Mouse (Mus musculus): ENCODE measurements around the gene Slfn2.

Gene Slfn2

DNA sequence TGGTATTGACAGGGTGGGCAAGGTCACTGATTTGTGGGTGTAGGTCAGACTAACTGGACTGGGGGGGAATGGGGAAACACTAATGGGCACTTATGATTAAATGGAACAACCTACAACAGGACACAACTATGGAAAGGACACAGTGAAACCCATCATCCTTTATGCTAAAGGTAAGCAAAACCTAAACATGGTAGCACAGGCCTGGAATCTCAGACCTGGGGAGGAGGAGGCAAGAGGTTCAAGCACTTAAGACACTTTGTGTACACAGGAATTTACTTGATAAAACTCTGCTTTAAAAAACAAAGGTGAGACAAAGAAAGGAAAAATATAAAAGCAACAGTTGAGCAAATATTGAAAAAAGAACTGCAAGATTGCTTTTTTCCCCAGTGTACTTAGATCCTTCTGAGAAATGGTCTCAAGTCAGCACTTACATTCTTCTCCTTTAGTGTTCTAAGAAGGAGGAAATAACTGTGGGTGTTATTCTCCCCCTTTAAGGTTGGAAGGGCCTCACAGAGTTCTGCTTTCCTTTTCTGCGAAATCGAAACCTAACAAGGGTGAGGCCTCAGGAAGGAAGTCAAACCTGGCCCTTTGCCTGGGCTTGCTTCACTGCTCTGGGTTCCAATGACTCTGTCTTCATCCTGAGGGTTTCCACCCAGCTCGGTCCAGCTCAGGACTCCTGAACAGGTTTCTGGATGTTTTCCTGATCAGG is 13.0 kb downstream of the Slfn2 start:
- DNase-seq, result no peak

DNA sequence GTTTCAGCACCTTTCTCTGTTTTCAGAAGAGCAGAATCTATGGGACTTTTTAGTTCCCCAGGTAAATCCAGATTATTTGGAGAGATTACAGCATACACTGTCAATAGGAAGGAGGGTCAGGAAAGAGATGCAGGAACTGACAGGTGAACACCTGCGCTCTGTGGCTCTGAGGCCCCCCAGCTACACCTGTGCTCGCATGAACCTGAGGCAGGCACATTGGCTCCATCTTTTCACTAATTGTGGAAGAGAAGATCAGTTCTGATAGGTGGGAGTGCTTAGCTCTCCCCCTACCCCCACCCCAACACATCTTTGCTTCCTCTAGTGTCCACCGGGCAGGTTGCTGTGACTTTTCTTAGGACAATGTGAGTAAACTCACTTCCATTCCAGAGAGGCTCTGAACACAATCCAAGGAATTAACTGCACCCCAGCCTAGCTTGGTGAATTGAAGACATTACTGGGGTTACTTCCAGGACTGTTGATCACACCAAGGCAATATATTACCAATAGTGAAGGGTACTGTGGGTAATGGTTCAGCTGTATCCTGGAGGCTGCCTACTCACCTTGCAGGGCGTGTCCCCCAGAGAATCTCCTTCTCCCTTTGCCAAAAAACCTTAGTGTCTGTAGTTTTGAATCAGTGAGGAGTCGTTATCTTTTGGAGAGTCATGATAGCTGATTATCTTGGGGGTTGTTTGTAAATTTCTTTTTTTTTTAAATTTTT is 13.7 kb downstream of the Slfn2 start:
- DNase-seq, result no peak

DNA sequence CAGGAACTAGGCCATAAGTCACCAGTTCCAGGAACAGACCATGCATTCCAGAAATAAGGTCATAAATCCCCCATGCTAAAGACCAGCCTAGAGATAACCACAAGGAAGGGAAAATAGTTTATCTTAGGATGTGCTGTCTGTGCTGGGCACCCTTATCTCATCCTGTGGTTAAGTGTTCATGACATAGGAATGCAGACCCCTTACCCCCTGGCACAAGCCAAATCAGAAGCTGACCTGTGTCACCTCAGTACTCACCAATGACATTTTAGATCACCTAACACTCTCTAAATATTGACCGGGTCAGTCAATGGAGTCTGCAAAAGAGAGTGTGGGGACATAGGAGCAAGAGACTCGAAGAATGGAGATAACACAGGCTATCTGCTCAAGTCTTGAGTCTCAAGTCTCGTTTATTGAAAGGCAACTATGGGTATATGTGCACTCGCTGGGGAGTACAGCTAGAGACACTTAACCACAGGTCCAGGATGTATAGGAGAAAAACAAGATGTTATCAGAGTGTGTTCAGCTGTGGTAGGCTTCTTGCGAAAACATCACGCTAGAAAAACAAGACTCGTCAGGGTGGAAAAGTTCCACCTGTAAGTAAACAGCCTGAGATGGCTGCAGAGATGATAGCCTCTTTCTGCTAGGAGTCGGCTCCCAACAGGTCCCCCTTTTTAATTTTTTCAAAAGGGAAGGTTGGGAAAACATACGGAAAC is 14.7 kb downstream of the Slfn2 start:
- DNase-seq, result no peak

DNA sequence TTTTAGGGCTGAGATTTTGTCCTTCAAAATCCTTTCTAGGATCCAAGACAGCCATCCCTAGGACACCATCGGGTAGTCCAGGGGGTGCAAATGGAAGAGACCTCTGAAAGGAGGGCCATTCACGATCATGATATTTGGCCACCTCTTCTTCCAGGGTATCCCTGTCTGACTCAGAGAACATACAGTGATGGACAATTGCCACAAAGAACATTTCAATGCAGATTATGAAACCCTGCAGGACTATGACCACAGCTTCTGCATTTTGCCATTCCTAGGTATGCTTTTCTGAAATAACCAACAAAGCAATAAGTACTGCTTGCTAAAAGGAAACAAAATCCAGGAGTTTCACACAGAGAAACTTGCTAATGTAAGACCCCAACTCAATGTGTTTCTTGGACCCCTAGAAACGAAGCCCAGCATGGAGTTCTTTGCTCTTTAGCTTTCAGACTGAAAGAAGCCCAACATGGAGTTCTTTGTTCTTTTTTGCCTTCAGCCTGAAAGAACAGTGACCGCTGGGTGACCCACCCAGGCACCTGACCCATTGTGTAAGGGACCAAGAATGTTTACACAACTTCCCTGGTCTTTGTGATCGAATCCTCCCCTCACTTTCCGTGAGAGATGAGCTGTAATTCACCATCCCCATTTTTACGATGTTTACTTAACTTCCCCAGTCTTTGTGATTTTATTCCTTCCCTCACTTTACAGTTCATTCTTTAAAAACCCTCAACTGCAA is 18.0 kb downstream of the Slfn2 start:
- DNase-seq, result no peak

DNA sequence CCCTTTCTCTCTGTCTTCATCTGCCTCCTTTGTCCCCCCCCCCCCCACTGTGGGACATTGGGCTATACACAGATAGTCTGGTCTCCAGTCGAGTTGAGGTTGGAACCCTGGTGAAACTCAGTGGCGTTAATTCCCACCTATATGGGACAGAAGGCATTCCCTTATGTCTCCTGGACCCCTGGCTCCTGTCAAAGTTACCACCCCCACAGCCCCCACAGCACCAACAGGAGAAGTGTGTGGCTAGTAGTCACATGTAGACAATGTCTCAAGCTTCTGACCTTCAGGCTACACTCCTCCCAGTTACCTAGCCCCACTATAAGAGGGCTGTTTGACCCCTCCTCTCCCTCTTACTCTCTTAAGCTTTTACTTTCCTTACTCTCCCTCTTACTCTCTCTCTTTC is 19.2 kb downstream of the Slfn2 start:
- no peak for DNase-seq

DNA sequence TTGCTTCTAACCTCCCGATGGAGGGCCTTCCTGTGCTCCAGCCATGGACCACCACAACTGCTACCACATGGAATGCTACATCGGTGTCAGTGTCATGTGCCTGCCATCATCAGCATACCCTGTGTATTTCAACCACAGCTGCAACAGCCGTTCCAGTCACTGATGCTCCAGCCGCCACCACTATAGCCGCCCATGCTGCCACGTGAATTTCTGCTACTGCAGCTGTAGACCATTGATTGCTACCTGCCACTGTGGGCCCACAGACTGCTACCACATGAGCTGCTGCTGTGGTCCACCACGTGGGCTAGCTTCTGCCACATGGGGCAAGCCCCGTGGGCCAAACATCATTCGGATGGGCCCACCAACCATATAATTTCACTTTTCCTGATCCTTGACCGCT is 19.8 kb downstream of the Slfn2 start:
- DNase-seq, result no peak

DNA sequence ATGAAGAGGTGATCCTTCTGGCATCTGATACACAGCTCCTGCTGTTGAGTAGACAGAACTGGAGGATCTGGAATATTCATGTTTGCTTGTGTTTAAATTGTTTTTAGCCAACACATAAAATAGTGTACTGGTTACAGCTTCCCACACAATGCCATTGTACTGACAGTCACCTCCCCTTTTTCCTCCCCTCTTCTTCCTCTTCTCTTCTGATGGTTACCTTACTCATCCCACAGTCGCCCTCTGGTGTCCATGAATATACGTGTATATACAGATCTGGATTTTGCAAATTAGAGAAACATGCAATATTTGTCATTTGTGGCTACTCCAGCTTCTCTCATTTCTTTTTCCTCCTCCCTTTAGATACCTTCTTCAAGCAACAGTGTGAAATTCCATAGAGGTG is 50.2 kb downstream of the Slfn2 start:
- DNase-seq, result peak; percentile 16 to 36

DNA sequence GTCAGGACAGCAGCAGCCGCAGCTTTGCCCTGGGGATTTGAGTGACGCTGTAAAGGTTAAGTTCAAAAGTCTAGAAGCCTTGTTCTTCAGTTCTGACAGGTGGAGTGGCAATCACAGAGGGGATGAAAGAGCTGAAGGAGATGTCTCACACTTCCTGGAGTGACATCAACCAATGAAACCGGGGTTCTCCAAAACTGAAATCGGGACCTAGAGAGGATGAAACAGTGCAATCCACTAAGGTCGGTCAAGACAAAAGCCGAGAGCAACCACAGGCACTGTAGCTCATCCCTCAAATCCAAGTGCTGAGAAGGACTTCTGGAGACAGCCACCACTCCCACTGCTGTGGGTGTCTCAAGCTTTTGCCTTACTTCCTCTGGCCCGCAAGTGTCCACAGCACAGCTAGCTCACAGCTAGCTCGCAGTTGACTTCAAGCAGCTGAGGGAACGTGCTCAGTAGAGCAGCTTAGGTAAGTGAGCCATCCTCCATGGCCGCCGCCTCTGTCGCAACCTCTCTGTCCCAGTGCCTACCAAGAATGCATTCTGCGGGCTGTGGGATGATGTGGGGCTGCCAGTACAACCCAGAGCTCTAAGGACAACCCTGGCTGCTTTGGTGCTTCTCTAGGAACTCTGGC is 51.8 kb downstream of the Slfn2 start, which contains the start of gene Slfn1:
Gene Slfn1 (plus strand): TSS at position 253 of the 631 bp plus-strand sequence.
- no peak for DNase-seq

DNA sequence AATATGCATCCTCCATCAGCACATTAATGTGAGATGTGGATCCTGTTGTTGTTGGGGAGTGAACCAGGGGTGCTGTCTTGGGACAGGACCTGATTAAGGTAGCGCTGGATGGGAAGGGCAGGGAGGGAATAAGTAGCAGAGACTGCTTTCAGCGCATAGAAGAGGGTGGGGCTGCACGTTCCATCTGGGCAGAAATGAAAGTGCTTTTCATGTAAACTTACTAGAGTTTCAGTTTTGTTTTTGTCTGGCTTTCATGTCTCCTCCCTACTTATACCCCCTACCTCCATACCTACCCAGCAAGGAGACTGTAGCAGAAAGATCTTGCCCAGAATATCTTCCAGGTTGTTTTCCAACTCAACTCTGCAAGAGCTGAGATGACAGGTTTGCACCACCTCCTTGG is 53.1 kb downstream of the Slfn2 start:
- no peak for DNase-seq

Measured in cerebellum, postnatal 14 days (tissue).